Mouse (Mus musculus): ENCODE data around the gene Slc16a14.
"Not testable (repeated sequence)": the region's sequence is repeated elsewhere in the genome, so short reads cannot be mapped to it uniquely, and the experiment has no call there.

DNA sequence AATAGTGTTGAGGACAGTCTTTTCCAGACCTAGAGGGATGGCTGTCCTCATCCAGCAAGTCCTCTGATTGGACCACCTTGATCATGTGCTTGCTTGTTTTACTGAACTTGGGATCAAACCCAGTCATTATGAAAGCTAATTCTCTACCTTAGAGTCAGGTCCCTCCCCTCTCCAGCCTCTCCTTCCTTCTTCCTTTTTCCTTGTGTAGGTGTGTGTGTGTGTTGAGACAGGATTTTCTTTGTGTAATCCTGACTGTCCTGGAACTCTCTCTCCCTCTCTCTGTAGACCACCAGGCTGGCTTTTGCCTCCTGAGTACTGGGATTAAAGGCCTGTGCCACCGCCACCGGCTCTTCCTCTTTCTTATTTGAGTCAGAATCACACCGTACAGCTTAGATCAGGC, 21.8 kb upstream of the Slc16a14 start:
- not testable (repeated sequence) for TF ChIP-seq CTCF (IDR thresholded peaks at IDR 0.05; ENCODE audit: control insufficient read depth, insufficient read depth, low read length); POLR2A (IDR thresholded peaks at IDR 0.05; ENCODE audit: borderline replicate concordance, control insufficient read depth, low read depth, low read length)

Data from bone marrow, adult 2 months (tissue).